Mouse (Mus musculus): ENCODE results near the gene Simc1.

The Simc1 gene

GRCm38 (mm10) chr13:54548036-54548435 is 44.5 kb downstream of the Simc1 start:
- DNase-seq (ENCODE audit: low read depth, low spot score): no peak

DNA sequence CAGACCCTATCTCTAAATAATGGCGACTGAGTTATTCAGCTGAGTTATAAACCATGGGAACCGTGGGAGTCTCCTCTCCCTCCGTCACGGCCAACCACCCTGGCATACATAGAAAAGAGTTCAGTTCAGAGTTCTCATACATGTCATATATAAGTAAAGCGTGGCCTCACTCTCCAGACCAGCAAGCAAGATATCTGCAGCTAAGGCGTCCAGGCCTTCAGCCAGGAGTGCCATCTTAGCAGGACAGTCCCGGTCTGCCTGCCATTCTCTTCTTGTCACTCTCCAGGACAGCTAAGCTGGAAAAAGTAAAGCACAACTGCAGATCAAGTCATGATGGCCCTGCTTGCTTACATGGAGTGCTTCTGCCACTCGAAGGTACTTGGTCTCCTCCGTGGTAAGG is 52.6 kb downstream of the Simc1 start:
- DNase-seq (ENCODE audit: low read depth, low spot score): no peak

DNA sequence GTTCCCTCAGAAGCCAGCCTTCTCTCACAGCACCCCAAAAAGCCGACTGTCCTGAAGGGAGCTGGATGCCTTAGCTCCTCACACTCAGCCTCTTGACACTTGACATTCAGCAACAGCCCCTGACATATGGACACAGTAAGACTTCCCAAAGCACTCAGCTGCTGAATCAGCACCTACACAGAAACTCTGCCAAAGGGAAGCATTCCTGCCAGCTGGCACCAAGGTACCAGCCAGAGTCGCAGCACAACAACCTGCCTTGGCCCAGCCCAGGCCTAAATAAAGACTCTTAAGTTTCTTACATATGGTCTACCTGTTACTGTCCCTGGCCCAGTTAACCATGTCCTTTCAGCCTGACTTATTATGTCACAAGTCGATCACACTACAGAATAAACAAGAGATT is 53.2 kb downstream of the Simc1 start:
- DNase-seq (ENCODE audit: low read depth, low spot score): no peak

DNA sequence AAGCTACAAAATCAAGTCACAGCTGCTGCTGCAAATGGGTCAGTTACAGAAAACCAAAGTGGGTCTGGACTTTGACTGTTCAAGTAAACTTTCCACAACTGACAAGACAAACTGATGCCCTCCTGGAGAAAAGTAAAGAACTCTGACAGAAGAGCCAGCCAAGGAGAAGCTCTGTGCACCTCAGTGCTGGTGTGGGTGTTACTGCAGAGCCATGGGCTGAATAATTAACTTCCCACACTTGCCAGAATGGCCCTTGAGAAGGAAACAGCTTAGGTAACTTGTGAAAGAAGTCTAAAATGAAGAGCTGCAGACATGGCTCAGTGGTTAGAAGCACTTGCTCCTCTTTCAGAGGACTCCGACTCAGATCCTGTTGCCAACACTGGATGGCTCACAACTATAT is 54.1 kb downstream of the Simc1 start:
- no peak for DNase-seq (ENCODE audit: low read depth, low spot score)

DNA sequence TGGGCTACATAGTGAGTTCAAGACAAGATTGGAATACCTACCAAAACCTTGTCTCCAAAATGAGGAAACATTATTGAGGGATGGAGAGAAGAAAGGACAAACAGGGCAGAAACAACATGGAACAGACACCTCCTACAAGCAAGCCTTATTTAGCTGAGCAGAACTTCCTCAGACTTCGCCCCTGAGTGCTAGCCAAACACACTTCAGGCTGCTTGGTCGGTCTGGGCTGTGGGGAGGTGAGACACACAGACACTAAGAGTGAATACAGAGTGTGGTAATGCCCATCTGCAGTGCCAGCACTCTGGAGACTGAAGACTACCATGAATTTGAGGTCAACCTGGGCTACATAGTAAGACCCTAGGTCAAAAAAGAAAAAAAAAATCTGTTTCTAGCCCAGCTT is 56.1 kb downstream of the Simc1 start:
- no peak for DNase-seq (ENCODE audit: low read depth, low spot score)

- no peak for DNase-seq (ENCODE audit: low read depth, low spot score)
Observed at GRCm38 (mm10) chr13:54560608-54561007, 57.0 kb downstream of the Simc1 start.

DNA sequence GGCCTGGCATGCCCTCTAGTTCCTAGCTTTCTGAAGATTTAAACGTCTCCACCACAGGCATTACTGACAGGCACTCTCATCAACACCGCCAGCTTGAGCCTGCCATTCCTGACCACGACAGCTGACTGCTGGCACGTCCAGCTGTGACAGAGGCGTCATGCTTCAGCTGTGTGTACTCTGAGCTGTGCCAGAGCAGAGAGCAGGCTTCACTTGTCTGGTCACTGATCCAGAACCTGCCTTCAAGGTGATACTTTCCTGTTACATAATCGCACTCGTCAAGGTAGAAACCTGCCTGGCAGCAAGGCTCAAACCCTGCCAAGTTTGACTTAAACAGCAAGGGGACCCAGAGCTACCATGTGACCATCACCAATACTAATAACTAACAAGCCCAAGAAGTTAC is 59.0 kb downstream of the Simc1 start:
- DNase-seq (ENCODE audit: low read depth, low spot score): no peak

- DNase-seq (ENCODE audit: low read depth, low spot score): no peak
Observed at GRCm38 (mm10) chr13:54564232-54565200, 60.9 kb downstream of the Simc1 start.

GRCm38 (mm10) chr13:54565201-54565581 is 61.6 kb downstream of the Simc1 start, which contains the start of gene 4833439L19Rik:
Gene 4833439L19Rik (minus strand): TSS chr13:54565435.
- peak; percentile 95 for DNase-seq (ENCODE audit: low read depth, low spot score)

- DNase-seq (ENCODE audit: low read depth, low spot score): no peak
Observed at GRCm38 (mm10) chr13:54565594-54566345, 62.2 kb downstream of the Simc1 start.

DNA sequence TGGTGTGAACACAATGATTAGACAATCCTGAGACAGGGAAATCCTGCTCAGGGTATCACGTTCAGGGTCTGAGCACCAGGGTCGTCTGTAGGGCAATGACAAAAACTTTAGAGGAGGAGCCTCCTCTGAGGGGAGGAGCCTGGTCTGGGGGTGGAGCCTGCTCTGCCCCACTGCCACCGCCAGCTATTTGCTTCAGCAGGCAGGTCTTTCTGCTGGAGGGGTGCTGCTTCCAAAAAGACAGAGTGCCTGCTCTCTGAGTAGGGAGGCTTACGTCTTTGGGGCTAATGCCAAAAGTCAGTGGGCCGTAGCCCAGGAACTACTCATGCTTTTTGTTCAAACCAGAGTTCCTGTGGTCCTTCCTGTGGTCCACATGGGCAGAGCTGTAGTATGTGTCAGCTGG is 64.8 kb downstream of the Simc1 start:
- DNase-seq (ENCODE audit: low read depth, low spot score): no peak

DNA sequence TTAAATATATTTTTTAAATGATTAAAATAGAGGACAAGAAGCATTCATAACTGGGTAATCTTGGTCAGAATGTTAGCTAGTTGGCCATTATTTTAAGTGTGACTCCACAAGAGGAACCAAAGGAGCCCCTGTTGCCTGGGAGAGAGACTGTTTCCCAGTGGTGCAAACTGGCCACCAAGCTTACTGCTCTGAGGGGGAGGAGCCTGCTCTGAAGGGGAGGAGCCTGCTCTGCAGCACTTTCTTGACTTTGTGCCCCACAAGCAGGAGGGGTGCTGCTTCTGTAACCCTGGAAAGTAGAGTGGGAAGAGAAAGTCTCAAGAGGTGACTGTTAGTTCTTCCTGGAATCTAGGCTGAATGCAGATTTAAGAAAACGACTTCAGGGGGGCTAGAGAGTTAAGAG is 65.7 kb downstream of the Simc1 start:
- no peak for DNase-seq (ENCODE audit: low read depth, low spot score)

- no peak for DNase-seq (ENCODE audit: low read depth, low spot score)
Observed at GRCm38 (mm10) chr13:54570736-54571135, 67.2 kb downstream of the Simc1 start.

DNA sequence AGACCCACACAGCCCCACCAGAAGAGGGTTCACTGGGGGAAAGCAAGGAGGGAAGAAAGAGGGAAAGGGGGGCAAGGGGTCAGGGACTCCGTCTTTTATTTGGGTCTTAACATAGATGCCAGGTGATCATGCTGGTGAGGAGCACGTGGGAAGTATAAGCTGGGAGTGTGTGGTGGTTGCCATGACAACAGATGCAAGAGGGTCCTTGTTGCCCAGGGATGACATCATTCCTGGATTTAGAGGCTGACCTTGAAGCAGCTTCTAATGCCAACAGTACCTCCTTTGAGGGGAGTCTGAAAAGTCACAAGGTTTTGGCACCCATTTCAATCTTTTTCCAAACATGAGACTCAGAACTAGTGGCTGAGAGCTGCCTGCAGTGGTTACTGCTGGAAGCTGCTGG is 68.1 kb downstream of the Simc1 start:
- no peak for DNase-seq (ENCODE audit: low read depth, low spot score)

DNA sequence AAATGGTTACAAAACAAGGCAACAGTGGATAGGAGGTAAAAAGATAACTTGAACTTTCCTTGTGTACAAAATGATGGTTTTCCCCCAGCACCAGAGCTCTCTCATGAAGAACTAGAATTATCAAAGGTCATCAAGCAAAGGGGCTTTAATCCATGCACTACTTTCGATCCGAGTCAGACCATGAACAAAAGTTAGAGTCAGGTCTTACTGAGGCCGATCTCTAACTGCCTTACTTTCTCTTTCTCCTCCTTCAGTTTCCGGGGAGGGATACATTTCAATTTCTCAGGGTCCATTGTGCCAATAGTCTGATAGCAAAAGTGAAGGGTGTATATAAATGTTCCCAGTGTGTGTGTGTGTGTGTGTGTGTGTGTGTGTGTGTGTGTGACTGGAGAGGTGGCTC is 69.0 kb downstream of the Simc1 start:
- no peak for DNase-seq (ENCODE audit: low read depth, low spot score)

DNA sequence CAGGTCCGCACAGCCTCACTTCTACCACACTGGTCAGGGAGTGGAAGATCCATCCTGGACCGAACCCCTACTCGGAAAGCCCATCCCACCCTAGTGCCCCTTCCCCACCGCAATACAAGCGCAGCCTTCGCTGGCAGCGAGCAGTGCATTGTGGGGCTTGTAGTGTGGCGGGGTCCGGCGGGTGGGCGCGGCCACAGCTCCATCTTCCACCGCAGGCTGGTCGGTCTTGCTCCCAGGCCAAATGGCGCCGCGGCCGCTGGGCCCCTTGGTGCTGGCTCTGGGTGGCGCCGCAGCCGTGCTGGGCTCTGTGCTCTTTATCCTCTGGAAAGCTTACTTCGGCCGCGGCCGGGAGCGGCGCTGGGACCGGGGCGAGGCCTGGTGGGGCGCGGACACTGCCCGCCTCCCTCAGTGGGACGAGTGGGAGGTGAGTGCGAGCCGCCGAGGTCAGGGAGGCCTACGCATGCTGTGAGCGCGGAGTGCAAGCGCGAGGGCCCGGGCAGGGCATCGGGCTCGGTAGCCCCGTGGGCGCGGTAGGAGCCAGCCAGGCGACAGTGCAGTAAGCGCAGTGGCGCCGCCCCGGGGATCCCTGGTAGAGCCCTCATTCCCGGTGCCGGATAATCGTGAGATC is 71.4 kb downstream of the Simc1 start, which contains the start of gene Arl10:
Arl10 (plus strand) TSS at position 162 of the 628 bp plus-strand sequence.
- no peak for DNase-seq (ENCODE audit: low read depth, low spot score)

- DNase-seq (ENCODE audit: low read depth, low spot score): no peak
Observed at GRCm38 (mm10) chr13:54575489-54575888, 71.9 kb downstream of the Simc1 start.

DNA sequence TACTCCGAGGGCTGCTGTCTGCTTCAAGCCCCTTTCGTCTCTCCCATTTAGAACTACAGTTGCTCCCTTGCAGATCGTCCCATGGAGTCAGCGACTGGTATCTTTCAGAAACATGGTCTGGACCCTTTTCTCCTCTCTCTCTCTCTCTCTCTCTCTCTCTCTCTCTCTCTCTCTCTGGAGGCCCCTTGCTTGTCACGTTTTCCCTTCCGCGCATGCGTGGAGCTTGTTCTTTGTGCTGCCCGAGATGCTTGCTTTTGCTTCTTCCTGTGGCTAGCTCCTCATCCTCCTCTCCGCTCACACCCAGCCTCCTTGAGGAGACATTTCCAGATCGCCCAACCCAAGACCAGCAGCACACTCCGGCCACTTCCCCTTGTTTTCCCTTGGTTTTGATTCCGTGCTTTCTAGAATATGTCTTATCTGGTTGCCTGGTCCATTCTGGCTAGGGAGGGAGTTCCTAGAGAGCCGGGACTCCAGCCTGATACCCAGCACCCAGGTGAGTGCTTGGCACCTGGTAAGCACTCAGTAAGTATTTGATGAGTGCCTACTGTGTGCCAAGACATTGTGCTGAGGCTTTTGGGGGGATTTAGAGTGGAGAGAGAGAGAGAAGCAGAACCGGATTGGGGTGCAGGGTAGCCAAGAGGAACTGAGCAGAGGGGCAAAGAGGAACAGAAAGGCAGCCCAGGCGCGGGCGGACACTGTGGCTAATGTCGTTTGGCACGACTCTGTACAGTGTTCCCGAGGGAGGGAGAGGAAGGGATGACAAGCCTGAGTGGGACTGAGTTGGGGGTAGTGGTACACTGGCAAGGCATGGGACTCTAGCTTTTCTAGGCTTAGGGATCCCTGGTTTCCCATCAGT is 74.3 kb downstream of the Simc1 start:
- DNase-seq (ENCODE audit: low read depth, low spot score): no peak

GRCm38 (mm10) chr13:54581385-54581784 is 77.8 kb downstream of the Simc1 start:
- no peak for DNase-seq (ENCODE audit: low read depth, low spot score)

GRCm38 (mm10) chr13:54582126-54582525 is 78.5 kb downstream of the Simc1 start:
- DNase-seq (ENCODE audit: low read depth, low spot score): no peak

GRCm38 (mm10) chr13:54582860-54583259 is 79.3 kb downstream of the Simc1 start:
- no peak for DNase-seq (ENCODE audit: low read depth, low spot score)
